ENCODE assay signal across 10 mouse cellular contexts in the genomic region with DNA sequence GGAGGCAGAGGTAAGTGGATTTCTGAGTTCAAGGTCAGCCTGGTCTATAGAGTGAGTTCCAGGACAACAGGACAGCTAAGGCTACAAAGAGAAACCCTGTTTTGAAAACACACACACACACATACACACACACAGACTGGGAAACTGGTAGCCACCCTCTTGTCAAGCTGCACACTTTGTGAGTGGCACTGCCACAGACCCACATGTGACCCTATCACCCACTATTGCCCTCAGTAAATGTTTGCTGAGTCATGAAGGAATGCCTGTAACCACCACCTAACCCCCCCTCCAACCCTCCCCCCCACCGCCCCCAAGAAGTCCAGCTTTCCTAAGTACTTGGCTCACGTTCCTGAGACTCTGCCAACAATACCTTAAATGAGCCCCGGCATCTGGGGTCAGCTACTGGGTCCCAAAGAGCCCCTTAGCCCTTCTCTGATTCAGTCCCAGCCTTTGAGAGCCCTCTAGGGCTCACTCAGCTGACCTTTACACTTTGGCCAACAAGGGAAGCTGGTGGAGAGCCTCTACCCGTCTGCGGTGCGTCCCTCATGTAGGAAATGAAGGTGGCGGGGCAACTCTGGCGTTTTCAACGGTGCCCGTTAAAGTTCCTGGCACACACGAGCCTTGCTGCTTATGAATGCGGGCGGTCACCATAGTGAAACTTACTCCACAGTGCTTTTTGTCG. TPM values are rescaled to one million over a fixed set of nuclear protein-coding genes. Genes with fewer than 3 reads are reported as not detected.
A peak's percentile ranks its signal among the peaks of the same experiment; 100 is the strongest.
DNase-seq lines count a peak whose midpoint lies in the region; ATAC-seq and TF ChIP-seq lines count a peak whose summit lies in the region.
"Had no signal": no experiment of that assay in that cellular context is flagged by ENCODE, and none has a peak within 500 bp of the region (broad histone marks: within the 10 kb centered on the region; RNA-seq: fewer than 3 reads in every experiment).

No protein-coding gene starts in this region.

- H3K27ac ChIP-seq in heart, embryonic 16.5 days (ENCODE audit: low read length): peak overlapping the region; percentile 94
- no peak overlapping the region for H3K27ac ChIP-seq in heart, embryonic 11.5 days (ENCODE audit: low read depth, low read length)
- no peak overlapping the region for H3K27ac ChIP-seq in ES-E14 (ENCODE audit: insufficient read depth, low read depth, low read length, poor library complexity, severe bottlenecking)
- H3K27ac ChIP-seq in lung, embryonic 14.5 days (ENCODE audit: low read depth): no peak overlapping the region
- H3K27ac ChIP-seq: midbrain, embryonic 15.5 days had no signal

- no peak overlapping the region for H3K4me2 ChIP-seq in heart, embryonic 16.5 days (ENCODE audit: low read depth, low read length)
- no peak overlapping the region for H3K4me2 ChIP-seq in heart, embryonic 11.5 days
- no peak overlapping the region for H3K4me2 ChIP-seq in lung, embryonic 14.5 days
- H3K4me2 ChIP-seq: midbrain, embryonic 15.5 days had no signal

- peaks cover 55% of the 10 kb centered on the region for H3K4me1 ChIP-seq in heart, embryonic 16.5 days (ENCODE audit: control insufficient read depth, insufficient read depth, low read length)
- H3K4me1 ChIP-seq in heart, embryonic 11.5 days (ENCODE audit: control insufficient read depth, insufficient read depth, low read length): peaks cover 9% of the 10 kb centered on the region; the same call in 1 of the 2 replicates
- H3K4me1 ChIP-seq in E14TG2a.4 (replicated peaks; ENCODE audit: low read depth, low read length) (peaks cover 34% of the 10 kb centered on the region), ES-E14 (ENCODE audit: control insufficient read depth in 2 of 2, insufficient read depth in 2 of 2, low read length in 2 of 2, poor library complexity in 1 of 2) (peaks cover 0 to 12% of the 10 kb centered on the region in 2 experiments; a peak in 1 of 4 replicates)
- H3K4me1 ChIP-seq in lung, embryonic 14.5 days (ENCODE audit: insufficient read depth): no peaks in the 10 kb centered on the region

- 59% methylated on average over 14 of the region's 14 CpGs for WGBS in heart, embryonic 16.5 days
- WGBS in heart, embryonic 11.5 days (ENCODE audit: insufficient replicate concordance): 70% methylated on average over 14 of the region's 14 CpGs
- 50% methylated on average over 14 of the region's 14 CpGs for WGBS in lung, embryonic 14.5 days

- in situ Hi-C loops in ES-E14 (cut with MboI; ENCODE audit: low sequenced_read_pairs in 2 of 2, unreplicated experiment in 2 of 2): no loop called here

- no peak overlapping the region for H3K4me3 ChIP-seq in heart, embryonic 16.5 days (ENCODE audit: low read length)
- H3K4me3 ChIP-seq in heart, embryonic 11.5 days (ENCODE audit: low read depth, low read length): no peak overlapping the region
- H3K4me3 ChIP-seq in E14TG2a.4 (replicated peaks; ENCODE audit: low read length): peak overlapping the region; percentile 62
- H3K4me3 ChIP-seq in ES-E14 (ENCODE audit: insufficient read depth in 1 of 2, low read depth in 1 of 2, low read length in 2 of 2, poor library complexity in 1 of 2, severe bottlenecking in 1 of 2): peak overlapping the region; percentile 43 to 60
- H3K4me3 ChIP-seq in lung, embryonic 14.5 days (ENCODE audit: low read depth, low read length): no peak overlapping the region
- H3K4me3 ChIP-seq: midbrain, embryonic 15.5 days had no signal

- H3K9ac ChIP-seq in heart, embryonic 16.5 days (ENCODE audit: low read length): no peak overlapping the region
- no peak overlapping the region for H3K9ac ChIP-seq in heart, embryonic 11.5 days (ENCODE audit: low read depth, low read length)
- peak overlapping the region; percentile 40; the same call in 1 of the 2 replicates for H3K9ac ChIP-seq in ES-E14 (ENCODE audit: insufficient read depth, low read depth, low read length, poor library complexity, severe bottlenecking)
- no peak overlapping the region for H3K9ac ChIP-seq in lung, embryonic 14.5 days
- H3K9ac ChIP-seq: midbrain, embryonic 15.5 days had no signal

- TF ChIP-seq CTCF in E14TG2a.4 (conservative IDR thresholded peaks at IDR 0.05; ENCODE audit: low read length): no peak
- no peak for TF ChIP-seq CTCF in lung, embryonic 14.5 days (IDR thresholded peaks at IDR 0.05; ENCODE audit: low read depth)

- no peak for ATAC-seq in heart, embryonic 16.5 days (replicated peaks; ENCODE audit: extremely low read depth, insufficient read depth, low FRiP score)
- ATAC-seq in heart, embryonic 11.5 days (replicated peaks; ENCODE audit: insufficient number of reproducible peaks, low FRiP score, low TSS enrichment): no peak
- ATAC-seq in lung, embryonic 14.5 days (ENCODE audit: insufficient read depth): no peak

- H3K27me3 ChIP-seq in heart, embryonic 16.5 days (ENCODE audit: control insufficient read depth, insufficient read depth, low read length): no peaks in the 10 kb centered on the region
- H3K27me3 ChIP-seq in heart, embryonic 11.5 days (ENCODE audit: control insufficient read depth, insufficient read depth, low read length): no peaks in the 10 kb centered on the region
- H3K27me3 ChIP-seq in E14TG2a.4 (ENCODE audit: insufficient read depth, low read length): peaks cover 56% of the 10 kb centered on the region
- no peaks in the 10 kb centered on the region for H3K27me3 ChIP-seq in lung, embryonic 14.5 days (ENCODE audit: insufficient read depth, low read length)

- H3K36me3 ChIP-seq in heart, embryonic 16.5 days (ENCODE audit: control insufficient read depth, insufficient read depth): no peaks in the 10 kb centered on the region
- no peaks in the 10 kb centered on the region for H3K36me3 ChIP-seq in heart, embryonic 11.5 days (ENCODE audit: control insufficient read depth, insufficient read depth, low read length)
- H3K36me3 ChIP-seq in E14TG2a.4 (ENCODE audit: insufficient read depth, low read length) (no peaks in the 10 kb centered on the region), ES-E14 (ENCODE audit: control insufficient read depth, insufficient read depth, low read length, poor library complexity, severe bottlenecking) (no peaks in the 10 kb centered on the region)
- no peaks in the 10 kb centered on the region for H3K36me3 ChIP-seq in lung, embryonic 14.5 days (ENCODE audit: insufficient read depth)
- H3K36me3 ChIP-seq: midbrain, embryonic 15.5 days had no signal

- H3K9me3 ChIP-seq in heart, embryonic 16.5 days (replicated peaks; ENCODE audit: control insufficient read depth, low read length): no peaks in the 10 kb centered on the region
- no peaks in the 10 kb centered on the region for H3K9me3 ChIP-seq in heart, embryonic 11.5 days (replicated peaks; ENCODE audit: control insufficient read depth, low read length)
- no peaks in the 10 kb centered on the region for H3K9me3 ChIP-seq in E14TG2a.4 (ENCODE audit: low read length)
- no peaks in the 10 kb centered on the region for H3K9me3 ChIP-seq in ES-E14 (ENCODE audit: control insufficient read depth, insufficient read depth, low read depth, low read length)
- H3K9me3 ChIP-seq in lung, embryonic 14.5 days (ENCODE audit: low read depth, low read length): no peaks in the 10 kb centered on the region
- H3K9me3 ChIP-seq: midbrain, embryonic 15.5 days had no signal

- DNase-seq in ES-E14 (ENCODE audit: low read depth, low spot score): no peak
- peak; percentile 24 for DNase-seq in lung, embryonic 14.5 days
- no peak for DNase-seq in frontal cortex, postnatal 36 days (ENCODE audit: low spot score in 2 of 2)
- no peak for DNase-seq in layer of hippocampus, adult 9-11 months
- DNase-seq: adrenal gland, postnatal 36 days; thymus, postnatal 25 days had no signal

TF ChIP-seq in ES-E14, 5 proteins besides CTCF, POLR2A, EP300 and RAD21:
- no peak for TF ChIP-seq ZNF384 (IDR thresholded peaks at IDR 0.05; ENCODE audit: low read depth, low read length)
- no peak for TF ChIP-seq ZC3H11A (IDR thresholded peaks at IDR 0.05; ENCODE audit: borderline replicate concordance, low read depth, low read length)
- TF ChIP-seq MAFK (IDR thresholded peaks at IDR 0.05; ENCODE audit: insufficient read depth, low read depth, low read length): peak; percentile 61
- no peak for TF ChIP-seq CHD2 (IDR thresholded peaks at IDR 0.05; ENCODE audit: low read depth, low read length)
- no peak for TF ChIP-seq HCFC1 (IDR thresholded peaks at IDR 0.05; ENCODE audit: borderline replicate concordance, insufficient read depth, low read length)

RNA-seq across cellular contexts. Expression of gene Tob2, which starts 19.9 kb away (rescaled TPM):
- polyA plus RNA-seq in heart, embryonic 16.5 days (2015; fragmentation: Nextera tagmentation; extraction: Ambion mirVana): 17.5 and 17.8 TPM in 2 replicates
- 9.9 and 12.1 TPM in 2 replicates for polyA plus RNA-seq in heart, embryonic 11.5 days (2014; fragmentation: Nextera tagmentation; extraction: Ambion mirVana)
- 16.7 and 20.9 TPM in 2 replicates for total RNA-seq in ES-E14 (2012; rRNA removed)
- 23.3 and 24.2 TPM in 2 replicates for polyA plus RNA-seq in lung, embryonic 14.5 days (2014; fragmentation: Nextera tagmentation; extraction: Ambion mirVana)

RNA-seq across cellular contexts. Expression of gene Phf5a, which starts 33.0 kb away (rescaled TPM):
- polyA plus RNA-seq in heart, embryonic 16.5 days (2015; fragmentation: Nextera tagmentation; extraction: Ambion mirVana): 98.6 and 103 TPM in 2 replicates
- 119 and 131 TPM in 2 replicates for polyA plus RNA-seq in heart, embryonic 11.5 days (2014; fragmentation: Nextera tagmentation; extraction: Ambion mirVana)
- total RNA-seq in ES-E14 (2012; rRNA removed): 112 and 157 TPM in 2 replicates
- polyA plus RNA-seq in lung, embryonic 14.5 days (2014; fragmentation: Nextera tagmentation; extraction: Ambion mirVana): 211 and 220 TPM in 2 replicates

RNA-seq across cellular contexts. Expression of gene Aco2, which starts 33.4 kb away (rescaled TPM):
- 769 and 804 TPM in 2 replicates for polyA plus RNA-seq in heart, embryonic 16.5 days (2015; fragmentation: Nextera tagmentation; extraction: Ambion mirVana)
- polyA plus RNA-seq in heart, embryonic 11.5 days (2014; fragmentation: Nextera tagmentation; extraction: Ambion mirVana): 398 and 483 TPM in 2 replicates
- 444 and 478 TPM in 2 replicates for total RNA-seq in ES-E14 (2012; rRNA removed)
- 149 and 152 TPM in 2 replicates for polyA plus RNA-seq in lung, embryonic 14.5 days (2014; fragmentation: Nextera tagmentation; extraction: Ambion mirVana)

RNA-seq across cellular contexts. Expression of gene Tef, which starts 36.5 kb away (rescaled TPM):
- polyA plus RNA-seq in heart, embryonic 16.5 days (2015; fragmentation: Nextera tagmentation; extraction: Ambion mirVana): 23.2 and 25.1 TPM in 2 replicates
- polyA plus RNA-seq in heart, embryonic 11.5 days (2014; fragmentation: Nextera tagmentation; extraction: Ambion mirVana): 15.0 and 16.3 TPM in 2 replicates
- total RNA-seq in ES-E14 (2012; rRNA removed): 20.9 and 25.2 TPM in 2 replicates
- 23.5 and 23.8 TPM in 2 replicates for polyA plus RNA-seq in lung, embryonic 14.5 days (2014; fragmentation: Nextera tagmentation; extraction: Ambion mirVana)

Comparison
In these comparisons a context has a peak if more than half of its experiments do, and no peak if none do; other contexts are left out.
1. H3K4me3 ChIP-seq: peak in E14TG2a.4 (single experiment) and ES-E14 (2 of 2); none in heart, embryonic 16.5 days (single experiment), heart, embryonic 11.5 days (single experiment) and lung, embryonic 14.5 days (single experiment).